Mouse (Mus musculus) heart, adult 8-10 months (tissue): Measurements from ENCODE around the gene Nucks1. TPM values are rescaled to one million over a fixed set of nuclear protein-coding genes. Genes with fewer than 3 reads are reported as not detected.

ENCODE experiments used
- DNase-seq: peaks from one replicate; pipeline ENCODE4 v3.0.0; 2022; ENCODE audit warnings: low spot score
- total RNA-seq, 4 experiments: library from RNA; stranded (reverse); gene quantifications; 2 replicates each; pipeline ENCODE4 v1.2.4; 2022

Nucks1 gene
- total RNA-seq, 4 experiments from 2014 or later: 55.6 to 68.7 (median 62.6) TPM

DNA sequence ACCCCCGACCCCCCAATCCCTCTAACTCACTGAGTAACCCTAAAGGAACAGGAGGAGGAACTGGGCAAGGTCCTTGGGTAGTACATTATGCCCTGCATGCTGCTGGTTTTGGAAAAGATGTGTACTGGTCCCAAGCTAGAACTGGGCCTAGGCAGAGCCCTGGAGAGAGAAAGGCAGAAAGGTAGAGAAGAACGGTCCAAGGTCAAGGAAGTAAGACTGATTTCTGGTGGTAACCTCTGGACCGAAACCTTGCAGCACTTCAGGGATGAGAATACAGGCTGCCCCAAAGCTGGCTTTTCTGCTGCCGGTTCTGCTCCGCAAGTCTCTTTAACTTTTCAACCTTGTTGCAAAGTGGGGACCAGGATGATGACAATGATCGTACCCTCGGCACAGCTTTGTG, 54.2 kb downstream of the Nucks1 start:
- no peak for DNase-seq

DNA sequence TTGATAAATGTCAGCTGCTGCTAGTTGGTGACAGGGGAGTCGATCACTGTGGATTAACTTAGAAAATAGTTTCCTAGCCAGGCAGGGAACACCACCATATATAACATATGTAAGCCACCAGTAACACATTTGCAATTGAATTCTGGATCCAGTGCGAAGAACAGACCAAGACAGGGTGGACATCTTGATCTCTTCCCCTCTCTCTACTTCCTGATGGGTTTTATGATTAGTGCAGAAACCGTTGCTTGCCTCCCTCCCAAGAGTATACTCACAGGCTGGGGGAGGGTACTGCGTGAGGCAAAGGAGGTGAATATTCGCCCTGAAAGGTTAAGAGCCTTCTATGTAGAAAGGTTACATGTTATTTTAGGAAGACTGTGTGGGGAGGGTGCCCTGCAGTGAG, 55.5 kb downstream of the Nucks1 start:
- no peak for DNase-seq

DNA sequence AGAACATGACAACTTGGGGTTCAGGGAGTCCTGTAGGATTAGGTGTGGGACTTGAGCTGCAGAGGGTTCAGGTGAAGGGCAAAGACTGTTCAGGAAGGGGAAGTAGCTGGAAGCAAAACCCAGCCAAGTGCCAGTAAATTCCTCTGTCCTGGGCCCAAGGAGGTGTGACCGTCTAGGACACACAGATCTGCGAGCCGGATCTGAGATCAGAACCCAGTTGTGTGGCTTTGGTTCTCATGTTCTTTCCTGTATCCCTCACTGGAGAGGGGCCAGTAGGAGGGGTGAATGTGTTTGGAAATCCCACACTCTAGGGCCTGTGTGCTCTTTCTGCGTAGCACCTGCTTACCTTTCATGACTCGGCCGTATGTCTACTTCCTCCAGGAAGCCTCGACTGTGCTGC, 57.0 kb downstream of the Nucks1 start:
- DNase-seq: no peak

DNA sequence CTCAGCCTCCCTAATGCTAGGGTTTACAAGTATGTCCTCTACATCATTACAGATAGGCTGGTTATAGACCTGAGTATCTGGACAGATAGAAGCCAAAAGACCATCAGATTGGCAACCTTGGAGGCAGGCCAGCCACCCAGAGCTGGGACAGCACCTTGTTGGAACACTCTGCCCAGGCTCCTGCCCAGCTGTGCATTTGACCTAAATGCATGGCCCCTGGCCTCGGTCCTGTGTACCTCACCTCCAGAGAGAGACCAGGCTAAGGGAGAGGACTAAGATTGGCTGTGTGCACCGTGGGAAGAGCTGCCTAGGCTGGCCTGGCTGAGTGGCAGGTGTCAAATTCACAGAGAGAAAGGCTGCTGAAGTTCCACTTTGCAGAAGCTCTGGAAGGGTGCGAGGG, 58.2 kb downstream of the Nucks1 start:
- no peak for DNase-seq

DNA sequence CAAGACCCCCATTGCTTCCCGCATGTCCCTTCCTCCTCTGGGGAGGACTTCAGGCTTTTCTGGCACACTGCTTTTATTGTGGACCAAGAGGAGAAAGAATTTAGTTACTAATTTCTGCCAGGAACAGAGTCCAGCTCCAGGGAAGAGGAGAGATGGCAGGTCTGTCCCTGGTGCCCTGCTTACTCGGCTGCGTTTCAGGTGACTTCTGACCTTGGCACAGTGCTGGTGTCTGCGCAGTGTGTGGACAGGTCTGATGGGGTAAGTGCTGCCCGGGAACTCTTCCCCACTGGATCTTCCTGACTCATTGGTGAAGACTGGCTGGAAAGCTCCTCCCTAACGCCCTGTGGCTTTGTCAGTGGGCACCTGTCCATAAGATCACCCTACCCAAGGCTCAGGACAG, 58.6 kb downstream of the Nucks1 start:
- DNase-seq: no peak

DNA sequence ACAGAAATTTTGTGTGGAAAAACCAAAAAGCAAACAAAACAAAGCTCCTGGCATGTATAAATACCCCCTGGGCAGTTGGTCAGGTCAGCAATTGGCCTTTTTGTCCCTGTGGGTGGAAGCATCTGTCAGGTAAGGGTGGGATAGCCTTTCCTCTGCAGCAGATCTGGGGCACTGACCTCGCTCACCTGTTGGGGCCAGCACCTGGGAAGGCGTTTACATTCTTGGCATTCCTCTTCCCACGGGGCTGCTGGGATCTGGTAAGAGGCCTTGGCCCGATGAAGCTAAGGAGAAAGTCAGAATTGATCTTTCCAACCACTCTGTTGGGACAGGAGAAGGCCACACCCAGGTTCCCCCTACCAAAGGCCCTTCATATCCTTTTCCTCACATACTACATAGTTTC, 59.5 kb downstream of the Nucks1 start:
- DNase-seq: no peak

DNA sequence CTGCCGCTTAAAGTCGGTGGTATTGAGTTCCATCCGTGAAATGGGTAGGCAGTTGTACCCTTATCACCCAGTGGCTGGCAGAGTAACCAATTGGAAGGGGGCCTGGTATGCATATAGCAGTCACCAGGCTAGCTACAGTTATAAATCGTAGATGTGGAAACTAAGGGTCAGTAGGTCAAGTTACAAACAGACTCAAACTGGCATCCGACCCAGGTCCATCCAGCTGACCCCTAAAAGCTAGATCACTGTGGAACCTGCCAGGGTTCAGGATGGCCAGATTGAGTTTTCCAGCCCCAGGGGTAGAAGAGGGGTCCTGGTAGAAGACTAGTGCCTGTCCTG, 60.0 kb downstream of the Nucks1 start:
- DNase-seq: no peak

DNA sequence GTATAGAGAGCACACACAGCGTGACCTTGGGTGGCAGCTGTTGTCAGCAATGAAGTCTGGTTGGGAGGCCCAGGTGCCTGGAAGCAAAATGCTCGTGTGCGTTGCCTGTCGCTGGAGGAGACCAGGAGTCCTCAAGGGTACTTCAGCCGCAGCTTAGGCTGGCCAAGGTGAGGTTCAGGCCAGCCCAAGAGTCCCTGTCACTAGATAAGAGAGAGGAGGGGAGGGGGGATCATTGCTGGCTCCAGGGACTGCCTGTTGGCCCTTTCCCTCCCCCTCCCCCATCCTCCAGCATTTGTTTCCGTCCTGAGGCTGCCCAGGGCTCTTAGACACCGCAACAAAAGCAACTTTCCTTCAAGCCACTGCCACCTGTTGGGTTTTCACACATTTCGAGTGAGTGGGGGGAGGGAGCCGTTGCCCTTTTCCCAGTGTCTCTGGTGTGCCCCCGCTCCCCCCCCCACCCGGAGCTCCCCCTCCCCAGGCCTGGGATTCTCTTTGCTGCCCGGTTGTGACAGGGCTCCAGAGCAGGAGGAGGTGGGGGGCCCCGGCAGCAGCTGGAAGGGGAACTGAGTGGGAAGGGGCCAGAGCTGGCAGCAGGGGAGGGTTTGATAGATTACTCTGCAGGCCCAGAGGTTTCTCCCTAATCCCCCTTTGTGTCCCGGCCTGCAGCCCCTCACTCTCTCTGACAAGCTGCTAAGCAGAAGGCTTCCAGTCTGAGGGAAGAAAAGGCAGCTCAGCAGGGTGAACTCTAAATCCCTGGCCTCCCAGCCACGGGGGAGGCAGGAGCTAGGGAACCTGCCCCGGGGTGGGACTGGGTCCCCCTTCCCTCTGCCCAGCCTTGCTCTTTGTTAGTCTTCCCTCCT, 60.6 kb downstream of the Nucks1 start:
- DNase-seq: no peak

DNA sequence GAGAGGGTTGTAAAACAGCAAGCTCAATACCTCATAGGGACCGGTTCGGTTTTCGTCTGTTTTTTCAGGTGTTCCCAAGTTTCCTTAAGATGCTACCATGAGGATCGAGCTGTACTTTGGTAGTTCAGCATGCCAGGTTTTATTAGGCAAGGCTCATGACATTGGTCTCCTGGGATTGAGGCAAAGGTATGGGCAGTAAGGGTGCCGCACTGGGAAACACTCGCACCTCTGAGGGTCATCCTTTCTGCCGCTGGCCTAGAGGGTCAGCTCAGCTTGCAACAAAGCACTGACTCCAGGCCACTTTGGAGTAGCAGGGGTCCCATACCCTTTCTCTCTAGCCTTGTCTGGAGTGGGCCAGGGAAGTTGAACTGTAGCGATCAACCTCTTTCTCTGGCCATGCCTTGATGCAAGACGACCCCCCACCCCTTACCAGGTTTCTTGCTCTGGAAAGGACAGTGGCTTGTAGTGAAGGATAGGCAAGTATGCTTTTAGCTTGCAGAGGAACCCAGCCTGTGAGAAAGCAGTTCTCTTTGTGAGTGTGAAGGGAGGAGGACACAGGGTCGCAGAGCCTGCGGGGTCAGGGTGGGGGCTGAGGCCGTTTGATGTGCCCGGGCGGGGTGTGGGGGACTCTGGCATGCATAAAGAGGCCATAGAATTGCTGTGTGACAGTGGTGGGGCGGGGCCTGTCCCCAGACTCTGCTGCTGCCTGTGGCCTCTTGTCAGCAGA, 61.6 kb downstream of the Nucks1 start:
- no peak for DNase-seq

DNA sequence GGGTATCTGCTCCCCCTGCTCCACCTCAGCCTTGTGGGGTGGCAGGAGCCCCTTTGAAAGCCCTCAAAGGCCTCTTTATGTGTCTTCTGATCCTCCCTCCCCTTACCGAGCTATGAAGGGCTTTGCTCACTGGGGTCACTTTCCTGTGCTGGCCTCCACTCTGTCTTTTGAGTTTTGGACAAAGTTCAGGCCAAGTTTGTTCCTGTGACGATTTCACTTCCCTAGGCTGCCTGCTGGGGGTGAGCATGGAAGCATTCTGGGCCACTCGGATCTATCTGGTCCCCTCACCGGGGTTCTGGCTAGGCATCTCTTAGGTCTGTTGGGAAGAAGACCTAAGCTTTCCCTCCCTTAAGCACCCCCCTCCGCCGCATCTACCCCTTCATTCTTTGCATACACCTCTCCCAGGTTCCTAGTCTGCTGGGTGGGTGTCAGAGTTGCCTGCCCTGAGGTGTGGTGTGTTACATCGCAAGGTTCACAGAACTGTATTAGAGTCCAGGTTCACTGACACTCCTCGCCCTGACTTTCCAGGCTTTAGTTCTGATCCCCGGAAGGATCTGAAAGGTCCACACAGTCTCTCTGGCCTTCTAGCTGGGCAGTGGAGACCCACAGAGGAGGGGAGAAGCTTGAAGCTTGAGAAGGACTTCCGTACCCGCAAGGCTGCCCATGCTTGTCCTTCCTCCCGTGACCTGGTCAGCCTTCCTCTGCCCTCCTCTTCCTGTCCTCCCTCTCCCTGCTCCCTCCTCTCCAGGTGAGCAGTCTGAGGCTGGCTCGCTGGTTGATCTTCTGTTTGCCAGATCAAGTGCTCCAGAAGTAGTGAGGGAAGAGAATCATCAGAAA, 62.4 kb downstream of the Nucks1 start:
- DNase-seq: no peak

DNA sequence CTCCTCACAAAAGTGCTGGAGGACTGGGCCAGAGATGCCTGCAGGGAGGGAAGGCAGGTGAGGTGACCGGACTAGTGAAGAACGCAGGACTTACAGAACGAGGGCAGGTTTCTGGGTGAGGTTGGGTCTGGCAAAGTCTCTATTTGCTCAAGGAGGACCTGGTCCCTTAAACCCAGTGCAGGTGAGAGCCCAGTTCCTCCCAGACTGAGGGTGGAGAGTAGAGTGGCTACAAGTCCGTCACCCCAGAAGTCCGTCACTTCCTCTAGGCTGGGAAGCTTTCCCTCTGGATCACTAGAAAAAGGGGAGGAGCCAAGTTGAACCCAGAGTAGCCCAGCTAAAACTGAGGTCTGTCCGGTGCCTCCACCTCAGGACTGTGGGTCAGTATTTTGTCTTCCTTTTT, 63.7 kb downstream of the Nucks1 start:
- no peak for DNase-seq

DNA sequence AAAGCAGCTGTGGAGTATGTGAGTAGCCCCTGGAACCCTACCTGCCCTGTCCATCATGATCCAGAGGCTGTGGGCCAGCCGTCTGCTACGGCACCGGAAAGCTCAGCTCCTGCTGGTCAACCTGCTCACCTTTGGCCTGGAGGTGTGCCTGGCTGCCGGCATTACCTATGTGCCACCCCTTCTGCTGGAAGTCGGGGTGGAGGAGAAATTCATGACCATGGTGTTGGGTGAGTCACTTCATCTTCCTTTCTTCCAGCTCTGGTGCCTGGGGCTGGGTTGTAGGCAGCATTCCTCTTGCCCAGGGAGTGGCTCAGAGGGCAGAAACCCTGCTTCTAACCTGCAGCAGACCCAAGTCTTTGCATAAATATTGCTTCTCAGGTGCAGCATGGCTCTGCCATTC, 66.6 kb downstream of the Nucks1 start:
- no peak for DNase-seq

DNA sequence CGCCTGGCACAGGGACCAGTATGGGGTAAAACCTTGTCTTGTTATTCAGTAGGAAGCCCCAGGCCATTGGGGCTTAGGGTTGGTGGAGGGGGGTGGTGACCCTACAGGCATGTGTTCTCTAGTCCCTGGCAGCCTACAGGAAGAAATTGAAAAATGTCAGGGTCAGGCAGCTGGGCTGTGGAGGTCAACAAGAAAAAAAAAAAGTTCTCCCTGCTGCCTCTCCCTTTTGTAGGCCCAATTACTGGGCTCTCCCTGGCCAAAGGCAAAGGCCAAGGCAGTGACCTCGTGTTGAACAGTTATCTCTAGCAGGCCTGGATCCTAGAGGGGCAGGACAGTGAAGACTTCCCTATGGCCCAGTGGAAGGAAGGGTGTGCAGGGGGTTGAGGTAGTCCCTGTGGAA, 70.1 kb downstream of the Nucks1 start:
- no peak for DNase-seq

DNA sequence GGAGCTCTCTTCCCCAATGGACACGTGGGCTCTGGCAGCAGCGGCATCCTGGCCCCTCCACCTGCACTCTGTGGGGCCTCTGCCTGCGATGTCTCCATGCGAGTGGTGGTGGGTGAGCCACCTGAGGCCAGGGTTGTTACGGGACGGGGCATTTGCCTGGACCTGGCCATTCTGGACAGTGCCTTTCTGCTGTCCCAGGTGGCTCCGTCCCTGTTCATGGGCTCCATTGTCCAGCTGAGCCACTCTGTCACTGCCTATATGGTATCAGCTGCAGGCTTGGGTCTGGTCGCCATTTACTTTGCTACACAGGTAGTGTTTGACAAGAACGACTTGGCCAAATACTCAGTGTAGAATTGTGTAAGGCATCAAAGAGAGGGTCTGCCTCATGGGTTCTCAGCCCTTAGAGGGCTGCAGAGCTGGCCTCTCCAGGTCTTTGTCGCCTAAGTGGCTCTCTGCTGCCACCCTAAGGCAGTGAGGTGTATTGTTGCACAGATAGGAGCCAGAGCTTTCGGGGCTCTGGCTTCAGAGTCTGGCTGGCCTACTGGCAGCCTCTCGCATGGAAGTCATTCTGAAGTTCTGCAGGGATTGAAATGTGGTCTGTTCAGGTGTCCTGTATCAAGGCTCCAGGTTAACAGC, 71.2 kb downstream of the Nucks1 start:
- peak; percentile 68 for DNase-seq

DNA sequence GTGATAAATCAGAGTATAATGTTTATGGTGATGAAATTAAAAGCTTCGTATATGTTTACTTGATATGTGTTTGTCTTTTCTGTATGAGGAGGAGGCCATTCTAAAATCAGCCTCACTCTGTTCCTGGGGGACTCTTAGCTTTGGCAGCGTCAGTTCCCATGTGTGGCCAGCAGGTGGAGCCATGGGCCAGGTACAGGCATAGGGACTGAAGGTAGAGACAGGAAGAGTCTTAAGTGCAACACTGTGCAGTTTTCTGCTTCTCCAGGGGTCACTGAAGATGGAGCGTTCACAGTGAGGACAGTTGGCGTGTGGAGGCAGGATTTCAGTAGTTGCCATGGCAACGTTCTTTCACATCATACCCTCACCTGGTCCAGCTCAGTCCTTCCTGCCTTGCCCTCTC, 72.6 kb downstream of the Nucks1 start:
- DNase-seq: peak; percentile 75

DNA sequence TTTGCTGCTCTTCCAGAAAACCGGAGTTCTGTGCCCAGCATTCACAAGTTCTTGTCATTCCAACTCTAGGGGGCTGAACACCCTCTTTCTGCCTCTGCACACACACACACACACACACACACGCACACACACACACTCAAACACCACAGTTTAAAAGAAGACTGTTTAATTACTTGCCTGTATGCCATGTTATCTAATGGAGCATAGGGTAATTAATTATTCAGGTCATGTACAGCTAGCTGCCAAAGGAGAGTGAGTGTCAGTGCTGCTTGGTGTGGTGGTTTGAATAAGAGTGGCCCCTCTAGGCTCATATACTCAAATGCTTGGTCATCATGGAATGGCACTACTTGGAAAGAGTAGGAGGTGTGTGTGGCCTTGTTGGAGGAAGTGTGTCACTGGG, 73.5 kb downstream of the Nucks1 start:
- no peak for DNase-seq

Other genes starting within 250 kb of the Nucks1 start
- gene Rab7b, start 221.8 kb upstream of the Nucks1 start, total RNA-seq: 1 to 10 TPM; 2.3 to 3.8 (median 3.2) TPM
- under 1 TPM in 3 of 4 experiments, not detected in 1; 0.06 to 0.16 (median 0.09) TPM for gene Slc26a9, start 166.5 kb upstream of the Nucks1 start, total RNA-seq
- 10 to 100 TPM in 1 of 4 experiments, 1 to 10 TPM in 3; 7.1 to 10.1 (median 8.0) TPM for gene Pm20d1, start 113.2 kb upstream of the Nucks1 start, total RNA-seq
- gene Slc41a1, start 83.0 kb upstream of the Nucks1 start, total RNA-seq: 10 to 100 TPM; 51.3 to 79.6 (median 60.3) TPM
- gene Rab29, start 43.3 kb upstream of the Nucks1 start, total RNA-seq: 10 to 100 TPM in 3 of 4 experiments, 1 to 10 TPM in 1; 8.9 to 13.5 (median 10.5) TPM
- gene Slc45a3, start 52.4 kb downstream of the Nucks1 start, total RNA-seq: 1 to 10 TPM; 2.4 to 4.7 (median 3.3) TPM
- gene Elk4, start 97.1 kb downstream of the Nucks1 start, total RNA-seq: 10 to 100 TPM; 62.5 to 79.4 (median 76.0) TPM
- gene Mfsd4a, start 157.5 kb downstream of the Nucks1 start, total RNA-seq: 1 to 10 TPM; 4.7 to 9.4 (median 7.7) TPM
- gene Cdk18, start 229.2 kb downstream of the Nucks1 start, total RNA-seq: 10 to 100 TPM; 16.9 to 21.5 (median 18.3) TPM